Mouse (Mus musculus): ENCODE measurements at regions not wholly inside any gene's neighbourhood (a gene's known extent, or its start where the extent isn't known, plus 50 kb on each side); places are given as distances from the start of the nearest gene placed in this dataset.
A peak's percentile ranks its signal among the peaks of the same experiment; 100 is the strongest.

DNA sequence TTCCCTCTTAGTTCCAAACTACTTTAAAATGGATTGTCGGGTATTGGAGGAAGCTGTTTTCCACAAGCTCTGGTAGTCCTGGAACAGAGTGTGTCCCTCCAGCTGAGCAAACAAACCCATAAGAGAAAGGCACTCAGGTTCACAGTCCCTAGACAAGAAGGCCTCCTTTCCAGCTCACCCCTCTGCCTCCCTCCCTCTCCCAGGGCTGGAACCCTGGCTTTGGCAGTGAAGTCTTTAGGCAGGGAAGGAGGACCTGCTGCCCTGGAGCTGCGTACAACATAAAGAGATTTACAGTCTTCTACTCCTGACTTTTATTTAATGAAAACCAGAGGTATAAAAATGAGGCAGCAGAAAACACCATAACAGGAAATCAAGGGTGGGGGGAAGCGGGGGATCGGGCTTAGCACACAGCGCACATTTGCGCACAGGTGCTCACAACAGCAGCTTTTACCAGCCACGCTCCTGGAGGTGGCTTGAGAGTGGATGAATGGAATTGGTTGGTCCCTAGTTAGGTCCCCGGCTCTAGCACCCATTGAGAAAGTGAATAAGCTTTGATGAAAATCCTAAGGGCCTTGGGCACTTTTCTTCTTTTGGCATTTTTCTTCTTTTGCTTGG lies 143.0 kb upstream of the Gmds start:
- Histone ChIP-seq H3K27me3 (ENCODE audit: poor library complexity, severe bottlenecking) (no peaks in the 10 kb centered on the region), H3K4me1 (peaks cover 28% of the 10 kb centered on the region), H3K9me3 (no peaks in the 10 kb centered on the region), H3K4me3 (no peak overlapping the region), H3K27ac (no peak overlapping the region; the same call in 1 of the 2 replicates), H3K36me3 (replicated peaks) (no peaks in the 10 kb centered on the region)
- WGBS: 87% methylated on average over 8 of the region's 8 CpGs
- no peak for DNase-seq (ENCODE audit: extremely low spot score, low spot score)

DNA sequence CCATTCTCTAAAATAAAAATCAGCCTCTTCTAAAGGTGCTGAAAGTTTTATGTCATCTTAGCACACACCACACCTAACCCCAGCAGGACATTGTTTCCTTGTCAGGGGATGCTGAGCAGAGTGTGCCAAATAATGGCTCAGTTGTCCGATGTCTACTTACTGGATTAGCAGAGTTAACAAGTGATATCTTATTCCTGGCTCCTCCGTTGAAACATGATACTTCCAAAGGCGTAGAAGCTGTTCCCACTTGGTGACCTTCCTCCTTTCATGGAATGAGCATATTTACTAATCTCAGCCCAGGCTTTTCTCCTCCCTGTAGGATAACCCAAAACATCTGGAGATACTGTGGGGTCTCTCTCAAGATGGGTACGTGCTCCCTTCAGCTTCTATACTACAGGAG lies 141.5 kb upstream of the Gmds start:
- no peaks in the 10 kb centered on the region for H3K27me3 ChIP-seq (ENCODE audit: poor library complexity, severe bottlenecking)
- H3K4me1 ChIP-seq: peaks cover 28% of the 10 kb centered on the region
- 47% methylated on average over 4 of the region's 4 CpGs for WGBS
- no peaks in the 10 kb centered on the region for H3K36me3 ChIP-seq (replicated peaks)
- H3K9me3 ChIP-seq: no peaks in the 10 kb centered on the region
- no peak for DNase-seq (ENCODE audit: extremely low spot score, low spot score)
- H3K27ac ChIP-seq: no peak overlapping the region
- no peak overlapping the region for H3K4me3 ChIP-seq

GRCm38 (mm10) chr13:32479118-32479818 lies 140.7 kb upstream of the Gmds start:
- Histone ChIP-seq H3K27me3 (ENCODE audit: poor library complexity, severe bottlenecking) (no peaks in the 10 kb centered on the region), H3K4me1 (peaks cover 28% of the 10 kb centered on the region), H3K9me3 (no peaks in the 10 kb centered on the region), H3K27ac (no peak overlapping the region), H3K4me3 (no peak overlapping the region), H3K36me3 (replicated peaks) (no peaks in the 10 kb centered on the region)
- no peak for DNase-seq (ENCODE audit: extremely low spot score, low spot score)
- 88% methylated on average over 8 of the region's 8 CpGs for WGBS

GRCm38 (mm10) chr13:32465787-32466186 lies 127.2 kb upstream of the Gmds start:
- H3K27me3 ChIP-seq (ENCODE audit: poor library complexity, severe bottlenecking): no peaks in the 10 kb centered on the region
- DNase-seq (ENCODE audit: extremely low spot score, low spot score): no peak
- H3K4me3 ChIP-seq: no peak overlapping the region
- no peak overlapping the region for H3K27ac ChIP-seq
- no peaks in the 10 kb centered on the region for H3K9me3 ChIP-seq
- no peaks in the 10 kb centered on the region for H3K36me3 ChIP-seq (replicated peaks)
- 53% methylated on average over 5 of the region's 5 CpGs for WGBS
- peaks cover 6% of the 10 kb centered on the region for H3K4me1 ChIP-seq

DNA sequence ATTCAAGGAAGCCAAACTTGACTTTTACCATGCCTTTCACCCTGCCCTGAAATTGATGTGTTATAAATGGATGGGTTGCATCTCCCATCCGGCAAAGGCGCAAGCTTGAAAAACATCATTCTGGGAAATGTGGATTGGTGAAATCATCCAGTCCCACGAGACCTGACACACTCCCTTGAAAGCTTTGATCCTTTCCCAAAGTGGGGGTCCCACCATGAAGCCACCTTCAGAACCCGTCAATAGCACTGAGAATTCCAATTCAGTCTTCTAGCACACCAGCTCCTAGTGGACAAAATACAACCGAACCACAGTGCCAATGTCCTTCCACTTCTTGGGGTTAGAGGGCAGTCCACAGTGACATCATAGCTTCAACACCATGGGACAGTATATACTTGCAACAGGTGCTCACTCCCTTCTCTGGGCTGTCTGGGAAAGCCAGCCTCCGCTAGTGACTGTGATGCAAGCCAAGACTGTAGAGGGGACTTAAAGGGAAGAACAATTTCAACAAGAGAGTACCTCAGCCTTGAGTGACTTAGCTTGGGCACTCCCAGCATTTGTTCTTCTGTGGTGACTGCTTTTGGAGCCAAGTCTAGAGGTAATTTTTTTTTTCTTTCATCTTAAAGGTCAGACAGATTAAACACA lies 126.6 kb upstream of the Gmds start:
- H3K36me3 ChIP-seq (replicated peaks): no peaks in the 10 kb centered on the region
- no peaks in the 10 kb centered on the region for H3K27me3 ChIP-seq (ENCODE audit: poor library complexity, severe bottlenecking)
- WGBS: 87% methylated on average over 6 of the region's 6 CpGs
- no peaks in the 10 kb centered on the region for H3K9me3 ChIP-seq
- H3K27ac ChIP-seq: no peak overlapping the region
- DNase-seq (ENCODE audit: extremely low spot score, low spot score): no peak
- peaks cover 6% of the 10 kb centered on the region for H3K4me1 ChIP-seq
- no peak overlapping the region for H3K4me3 ChIP-seq

GRCm38 (mm10) chr13:32454419-32455146 lies 116.0 kb upstream of the Gmds start:
- H3K36me3 ChIP-seq (replicated peaks): no peaks in the 10 kb centered on the region
- H3K9me3 ChIP-seq: no peaks in the 10 kb centered on the region
- H3K27me3 ChIP-seq (ENCODE audit: poor library complexity, severe bottlenecking): no peaks in the 10 kb centered on the region
- no peak for DNase-seq (ENCODE audit: extremely low spot score, low spot score)
- H3K27ac ChIP-seq: no peak overlapping the region
- no peaks in the 10 kb centered on the region for H3K4me1 ChIP-seq
- WGBS: 85% methylated on average over 11 of the region's 11 CpGs
- H3K4me3 ChIP-seq: no peak overlapping the region

DNA sequence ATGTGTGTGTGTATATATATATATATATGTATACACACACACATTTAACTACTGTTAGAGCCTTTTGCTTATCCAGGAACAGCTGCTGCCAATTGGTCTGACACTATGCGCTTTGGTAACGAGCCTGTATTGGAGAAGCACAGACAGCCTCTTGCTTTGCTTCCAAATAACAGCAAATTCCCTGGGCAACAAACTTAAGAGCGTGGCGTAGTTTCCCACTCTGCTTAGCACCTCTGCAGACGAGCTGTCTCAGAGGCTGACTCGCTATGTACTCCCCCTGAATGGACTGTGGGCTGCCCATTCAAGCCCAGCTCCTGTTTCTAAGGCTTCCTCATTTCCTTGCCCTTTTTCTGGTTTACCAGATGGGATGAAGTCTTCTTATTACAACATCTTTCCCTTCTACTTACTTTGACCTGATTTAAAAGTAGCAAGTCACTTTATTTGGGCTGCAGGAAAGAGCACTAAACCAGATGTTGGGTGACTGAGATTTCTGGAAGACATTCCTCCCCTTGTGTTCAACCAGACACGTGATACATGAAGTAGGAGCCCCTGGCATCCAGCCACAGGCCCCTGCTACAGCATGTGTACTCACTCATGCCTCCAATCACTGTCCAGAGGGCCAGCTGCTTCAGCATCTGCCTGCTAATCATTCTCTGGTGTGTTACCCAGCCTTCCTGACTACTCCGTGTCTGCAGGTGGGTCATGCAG lies 111.3 kb upstream of the Gmds start:
- no peaks in the 10 kb centered on the region for H3K9me3 ChIP-seq
- peak; percentile 21 for DNase-seq (ENCODE audit: extremely low spot score, low spot score)
- H3K27ac ChIP-seq: no peak overlapping the region
- no peaks in the 10 kb centered on the region for H3K27me3 ChIP-seq (ENCODE audit: poor library complexity, severe bottlenecking)
- H3K4me1 ChIP-seq: no peaks in the 10 kb centered on the region
- 76% methylated on average over 8 of the region's 8 CpGs for WGBS
- H3K4me3 ChIP-seq: no peak overlapping the region
- H3K36me3 ChIP-seq (replicated peaks): no peaks in the 10 kb centered on the region

DNA sequence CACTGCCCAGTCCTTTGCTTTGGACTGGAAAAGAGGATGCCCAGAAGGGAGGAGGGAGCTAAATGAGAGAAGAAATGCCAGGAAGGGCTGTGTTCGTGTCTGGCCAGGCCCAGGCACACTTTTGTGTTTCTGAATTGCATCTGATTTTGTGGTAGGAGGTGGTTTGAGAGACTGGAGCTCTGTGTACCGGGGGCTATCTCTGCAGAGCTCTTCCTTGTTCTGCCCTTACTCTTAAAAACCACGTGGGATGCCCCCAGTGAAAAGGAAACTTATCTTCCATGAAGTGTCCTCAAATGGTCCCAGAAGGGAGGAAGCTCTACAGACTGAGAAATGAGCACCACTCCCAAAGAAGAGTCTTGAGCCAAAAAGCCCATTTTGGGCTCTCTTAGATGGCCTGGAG lies 106.0 kb upstream of the Gmds start:
- Histone ChIP-seq H3K36me3 (replicated peaks) (no peaks in the 10 kb centered on the region), H3K27ac (no peak overlapping the region), H3K4me3 (no peak overlapping the region), H3K4me1 (no peaks in the 10 kb centered on the region), H3K27me3 (ENCODE audit: poor library complexity, severe bottlenecking) (no peaks in the 10 kb centered on the region), H3K9me3 (no peaks in the 10 kb centered on the region)
- no peak for DNase-seq (ENCODE audit: extremely low spot score, low spot score)
- WGBS: 72% methylated on average over 3 of the region's 3 CpGs

DNA sequence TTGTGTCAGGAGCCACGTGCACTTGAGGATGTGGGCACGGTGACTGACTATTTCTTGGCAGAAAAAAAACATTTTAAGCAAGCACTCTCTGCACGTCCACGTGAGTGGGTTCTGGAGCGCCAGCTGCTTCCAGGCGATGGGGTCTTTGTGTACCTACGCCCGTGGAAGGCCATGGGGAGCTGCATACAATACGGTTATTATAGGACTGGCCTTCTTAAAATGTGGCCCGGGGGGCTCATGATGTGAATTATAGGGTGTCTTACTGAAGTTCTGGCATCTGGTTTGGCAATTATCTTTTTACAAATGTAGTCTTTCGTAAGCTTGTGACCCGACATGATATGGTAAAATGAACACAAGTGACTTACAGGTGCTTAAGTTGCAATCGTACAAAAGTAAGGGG lies 103.5 kb upstream of the Gmds start:
- DNase-seq (ENCODE audit: extremely low spot score, low spot score): no peak
- Histone ChIP-seq H3K27ac (no peak overlapping the region), H3K4me3 (no peak overlapping the region), H3K36me3 (replicated peaks) (no peaks in the 10 kb centered on the region), H3K9me3 (no peaks in the 10 kb centered on the region), H3K4me1 (no peaks in the 10 kb centered on the region), H3K27me3 (ENCODE audit: poor library complexity, severe bottlenecking) (no peaks in the 10 kb centered on the region)
- WGBS: 91% methylated on average over 13 of the region's 13 CpGs

DNA sequence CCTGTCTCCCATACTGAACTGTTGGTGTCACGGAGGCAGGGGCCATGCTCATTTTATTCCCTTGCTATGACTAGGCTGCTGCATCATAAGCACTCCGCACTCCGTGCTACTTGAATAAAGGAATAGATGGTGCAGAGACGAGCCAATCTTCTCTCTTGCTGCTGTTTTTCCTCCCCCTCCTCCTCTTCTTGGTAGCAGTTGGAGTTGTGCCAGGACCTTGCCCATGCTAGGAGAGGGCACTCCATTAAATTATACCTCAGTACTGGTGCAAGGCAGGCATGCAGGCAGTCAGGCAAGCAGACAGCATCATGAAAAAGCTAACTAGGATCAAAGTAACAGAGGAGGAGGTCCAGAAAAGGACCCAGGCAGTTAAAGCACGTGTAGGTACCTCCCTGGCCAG lies 96.6 kb upstream of the Gmds start:
- no peaks in the 10 kb centered on the region for H3K4me1 ChIP-seq
- DNase-seq (ENCODE audit: extremely low spot score, low spot score): no peak
- H3K9me3 ChIP-seq: no peaks in the 10 kb centered on the region
- H3K4me3 ChIP-seq: no peak overlapping the region
- no peak overlapping the region for H3K27ac ChIP-seq
- H3K27me3 ChIP-seq (ENCODE audit: poor library complexity, severe bottlenecking): no peaks in the 10 kb centered on the region
- 83% methylated on average over 5 of the region's 5 CpGs for WGBS
- no peaks in the 10 kb centered on the region for H3K36me3 ChIP-seq (replicated peaks)

GRCm38 (mm10) chr13:32428482-32428881 lies 89.9 kb upstream of the Gmds start:
- H3K4me1 ChIP-seq: no peaks in the 10 kb centered on the region
- no peaks in the 10 kb centered on the region for H3K36me3 ChIP-seq (replicated peaks)
- no peaks in the 10 kb centered on the region for H3K9me3 ChIP-seq
- H3K27me3 ChIP-seq (ENCODE audit: poor library complexity, severe bottlenecking): no peaks in the 10 kb centered on the region
- no peak overlapping the region for H3K27ac ChIP-seq
- 79% methylated on average over 3 of the region's 3 CpGs for WGBS
- H3K4me3 ChIP-seq: no peak overlapping the region
- no peak for DNase-seq (ENCODE audit: extremely low spot score, low spot score)

DNA sequence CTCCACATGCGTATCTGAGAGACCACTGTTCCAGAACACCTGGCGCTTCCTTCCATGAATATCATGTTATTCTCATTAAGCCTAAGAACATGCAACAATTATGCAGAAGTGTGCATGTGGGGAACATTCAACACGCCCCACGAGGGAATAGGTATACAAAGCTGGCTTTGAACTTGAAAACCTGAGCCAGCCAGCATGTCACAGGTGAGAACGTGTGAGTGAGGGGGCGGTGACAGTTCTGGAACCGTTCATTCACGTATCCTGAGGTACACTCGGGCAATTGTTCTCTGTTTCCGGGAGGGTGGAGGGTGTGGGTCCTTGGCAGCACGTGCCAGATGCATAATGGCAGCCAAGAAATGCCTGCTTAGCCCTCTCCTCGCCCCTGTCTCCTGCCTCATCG lies 88.4 kb upstream of the Gmds start:
- H3K4me1 ChIP-seq: no peaks in the 10 kb centered on the region
- H3K4me3 ChIP-seq: no peak overlapping the region
- no peaks in the 10 kb centered on the region for H3K9me3 ChIP-seq
- no peak overlapping the region for H3K27ac ChIP-seq
- no peaks in the 10 kb centered on the region for H3K36me3 ChIP-seq (replicated peaks)
- DNase-seq (ENCODE audit: extremely low spot score, low spot score): no peak
- 88% methylated on average over 13 of the region's 13 CpGs for WGBS
- H3K27me3 ChIP-seq (ENCODE audit: poor library complexity, severe bottlenecking): no peaks in the 10 kb centered on the region
